Mouse (Mus musculus) cerebellum, adult 2 months (tissue): Measurements from ENCODE around the gene Dok5.

ENCODE experiments used
- CTCF ChIP-seq: fragments of 200-500 bp; IDR thresholded peaks from 2 replicates; pipeline ENCODE4 v1.5.1; 2011; ENCODE audit warnings: low read depth, mild to moderate bottlenecking, control low read depth, low read length, moderate library complexity, borderline replicate concordance; ENCODE audit not compliant: insufficient read depth
- POLR2A ChIP-seq: fragments of 200-500 bp; IDR thresholded peaks from 2 replicates; pipeline ENCODE4 v1.6.1; 2011; ENCODE audit warnings: low read length, control low read depth, borderline replicate concordance; ENCODE audit not compliant: insufficient read depth

DNA sequence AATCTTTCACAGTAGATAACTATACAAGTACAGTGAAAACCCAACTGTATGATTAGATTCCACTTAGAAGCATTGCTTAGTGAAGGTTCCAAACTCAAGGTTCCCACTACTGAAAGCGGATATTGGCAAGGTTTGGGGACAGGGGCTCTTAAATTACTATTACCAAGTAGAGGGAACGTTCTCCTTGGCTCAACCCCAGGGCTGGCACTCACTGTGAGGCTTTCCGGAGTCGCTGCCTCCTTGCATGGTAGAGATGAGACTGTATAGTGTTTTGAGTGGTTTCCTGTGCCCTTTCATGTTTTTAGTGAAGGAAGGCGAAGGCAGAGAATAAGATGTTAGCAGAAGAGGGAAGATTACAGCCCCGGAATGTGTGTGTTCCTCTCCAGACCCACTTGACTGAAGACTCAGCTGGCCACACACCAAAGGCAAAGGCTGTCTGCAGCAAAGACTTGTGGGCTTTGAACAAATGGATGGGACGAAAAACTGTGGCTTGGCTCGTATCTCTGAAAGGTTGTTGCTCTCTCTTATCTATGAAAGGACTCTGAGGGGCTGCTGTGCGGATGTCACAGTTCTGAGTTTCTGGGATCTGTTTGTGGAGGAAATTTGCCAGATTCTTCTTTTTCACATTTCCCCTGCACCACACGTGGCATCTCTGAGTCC is 20.7 kb downstream of the Dok5 start:
- TF ChIP-seq CTCF (no peak), POLR2A (no peak)
